Mouse (Mus musculus): ENCODE measurements around the gene Slc10a1. TPM values are rescaled to one million over a fixed set of nuclear protein-coding genes. Genes with fewer than 3 reads are reported as not detected.

Slc10a1 gene
- polyA plus RNA-seq, 2 experiments, result 1.7 to 3.8 TPM

- Histone ChIP-seq H3K27ac (no peak overlapping the region), H3K4me3 (ENCODE audit: insufficient read depth in 1 of 2, low read depth in 2 of 2, low read length in 2 of 2) (no peak overlapping the region), H3K36me3 (replicated peaks; ENCODE audit: control insufficient read depth, insufficient read depth, low read depth) (no peaks in the 10 kb centered on the region), H3K9ac (replicated peaks) (no peak overlapping the region), H3K27me3 (ENCODE audit: control insufficient read depth, insufficient read depth, low read length) (no peaks in the 10 kb centered on the region), H3K9me3 (ENCODE audit: control insufficient read depth, low read length) (no peaks in the 10 kb centered on the region), H3K4me2 (ENCODE audit: low read depth) (no peak overlapping the region), H3K4me1 (replicated peaks; ENCODE audit: control insufficient read depth in 2 of 2, insufficient read depth in 2 of 2, low read length in 1 of 2) (no peaks in the 10 kb centered on the region)
- ATAC-seq (ENCODE audit: insufficient read depth) (no peak), DNase-seq (ENCODE audit: low read depth in 3 of 3, low spot score in 3 of 3) (no peak)
- WGBS (ENCODE audit: insufficient replicate concordance), result 49% methylated on average over 13 of the region's 13 CpGs
- TF ChIP-seq CTCF (IDR thresholded peaks at IDR 0.05; ENCODE audit: low read depth), result no peak
- no peak for TF ChIP-seq EP300 (IDR thresholded peaks at IDR 0.05; ENCODE audit: low read depth)
Measured at GRCm38 (mm10) chr12:81002841-81003635, 34.5 kb upstream of the Slc10a1 start.

GRCm38 (mm10) chr12:81000924-81001323 is 32.4 kb upstream of the Slc10a1 start:
- DNase-seq (ENCODE audit: low read depth in 3 of 3, low spot score in 3 of 3) (no peak), ATAC-seq (ENCODE audit: insufficient read depth) (no peak)
- no peak for TF ChIP-seq CTCF (IDR thresholded peaks at IDR 0.05; ENCODE audit: low read depth)
- no peak for TF ChIP-seq EP300 (IDR thresholded peaks at IDR 0.05; ENCODE audit: low read depth)
- Histone ChIP-seq H3K36me3 (replicated peaks; ENCODE audit: control insufficient read depth, insufficient read depth, low read depth) (no peaks in the 10 kb centered on the region), H3K9ac (replicated peaks) (no peak overlapping the region), H3K4me3 (ENCODE audit: insufficient read depth in 1 of 2, low read depth in 2 of 2, low read length in 2 of 2) (no peak overlapping the region), H3K9me3 (ENCODE audit: control insufficient read depth, low read length) (no peaks in the 10 kb centered on the region), H3K27ac (no peak overlapping the region), H3K4me2 (ENCODE audit: low read depth) (no peak overlapping the region), H3K4me1 (replicated peaks; ENCODE audit: control insufficient read depth in 2 of 2, insufficient read depth in 2 of 2, low read length in 1 of 2) (no peaks in the 10 kb centered on the region), H3K27me3 (ENCODE audit: control insufficient read depth, insufficient read depth, low read length) (no peaks in the 10 kb centered on the region)
- WGBS (ENCODE audit: insufficient replicate concordance), result 42% methylated on average over 4 of the region's 4 CpGs

- DNase-seq (ENCODE audit: low read depth in 3 of 3, low spot score in 3 of 3), result no peak
- TF ChIP-seq EP300 (IDR thresholded peaks at IDR 0.05; ENCODE audit: low read depth) (no peak), CTCF (IDR thresholded peaks at IDR 0.05; ENCODE audit: low read depth) (no peak)
Measured at GRCm38 (mm10) chr12:80998528-80999221, 30.2 kb upstream of the Slc10a1 start.

GRCm38 (mm10) chr12:80997652-80998051 is 29.1 kb upstream of the Slc10a1 start:
- WGBS (ENCODE audit: insufficient replicate concordance), result 63% methylated on average over 4 of the region's 4 CpGs
- TF ChIP-seq CTCF (IDR thresholded peaks at IDR 0.05; ENCODE audit: low read depth) (no peak), EP300 (IDR thresholded peaks at IDR 0.05; ENCODE audit: low read depth) (no peak)
- no peak overlapping the region for H3K4me3 ChIP-seq (ENCODE audit: insufficient read depth in 1 of 2, low read depth in 2 of 2, low read length in 2 of 2)
- H3K27me3 ChIP-seq (ENCODE audit: control insufficient read depth, insufficient read depth, low read length), result no peaks in the 10 kb centered on the region
- no peaks in the 10 kb centered on the region for H3K36me3 ChIP-seq (replicated peaks; ENCODE audit: control insufficient read depth, insufficient read depth, low read depth)
- DNase-seq (ENCODE audit: low read depth in 3 of 3, low spot score in 3 of 3), result no peak
- H3K9ac ChIP-seq (replicated peaks), result no peak overlapping the region
- no peaks in the 10 kb centered on the region for H3K4me1 ChIP-seq (replicated peaks; ENCODE audit: control insufficient read depth in 2 of 2, insufficient read depth in 2 of 2, low read length in 1 of 2)
- no peak overlapping the region for H3K4me2 ChIP-seq (ENCODE audit: low read depth)
- ATAC-seq (ENCODE audit: insufficient read depth), result no peak
- no peaks in the 10 kb centered on the region for H3K9me3 ChIP-seq (ENCODE audit: control insufficient read depth, low read length)
- H3K27ac ChIP-seq, result no peak overlapping the region

More at GRCm38 (mm10) chr12:80998528-80999221, 30.2 kb upstream of the Slc10a1 start:
- H3K9me3 ChIP-seq (ENCODE audit: control insufficient read depth, low read length), result no peaks in the 10 kb centered on the region
- H3K4me3 ChIP-seq (ENCODE audit: insufficient read depth in 1 of 2, low read depth in 2 of 2, low read length in 2 of 2), result no peak overlapping the region
- no peaks in the 10 kb centered on the region for H3K4me1 ChIP-seq (replicated peaks; ENCODE audit: control insufficient read depth in 2 of 2, insufficient read depth in 2 of 2, low read length in 1 of 2)
- H3K27ac ChIP-seq, result no peak overlapping the region
- H3K27me3 ChIP-seq (ENCODE audit: control insufficient read depth, insufficient read depth, low read length), result no peaks in the 10 kb centered on the region
- no peaks in the 10 kb centered on the region for H3K36me3 ChIP-seq (replicated peaks; ENCODE audit: control insufficient read depth, insufficient read depth, low read depth)
- WGBS (ENCODE audit: insufficient replicate concordance), result 11% methylated on average over 33 of the region's 33 CpGs
- peak overlapping the region; percentile 14 for H3K4me2 ChIP-seq (ENCODE audit: low read depth)
- no peak overlapping the region for H3K9ac ChIP-seq (replicated peaks)
- ATAC-seq (ENCODE audit: insufficient read depth), result no peak

- no peaks in the 10 kb centered on the region for H3K4me1 ChIP-seq (replicated peaks; ENCODE audit: control insufficient read depth in 2 of 2, insufficient read depth in 2 of 2, low read length in 1 of 2)
- H3K4me2 ChIP-seq (ENCODE audit: low read depth), result no peak overlapping the region
- no peak for ATAC-seq (ENCODE audit: insufficient read depth)
- no peak for TF ChIP-seq CTCF (IDR thresholded peaks at IDR 0.05; ENCODE audit: low read depth)
- TF ChIP-seq EP300 (IDR thresholded peaks at IDR 0.05; ENCODE audit: low read depth), result no peak
- no peak overlapping the region for H3K27ac ChIP-seq
- no peaks in the 10 kb centered on the region for H3K9me3 ChIP-seq (ENCODE audit: control insufficient read depth, low read length)
- WGBS (ENCODE audit: insufficient replicate concordance), result 28% methylated on average over 4 of the region's 4 CpGs
- no peaks in the 10 kb centered on the region for H3K27me3 ChIP-seq (ENCODE audit: control insufficient read depth, insufficient read depth, low read length)
- no peak for DNase-seq (ENCODE audit: low read depth in 3 of 3, low spot score in 3 of 3)
- H3K9ac ChIP-seq (replicated peaks), result no peak overlapping the region
- no peaks in the 10 kb centered on the region for H3K36me3 ChIP-seq (replicated peaks; ENCODE audit: control insufficient read depth, insufficient read depth, low read depth)
- H3K4me3 ChIP-seq (ENCODE audit: insufficient read depth in 1 of 2, low read depth in 2 of 2, low read length in 2 of 2), result no peak overlapping the region
Measured at GRCm38 (mm10) chr12:80995326-80995725, 26.8 kb upstream of the Slc10a1 start.

Data from liver, embryonic 14.5 days (tissue).